Mouse (Mus musculus) midbrain, embryonic 15.5 days (tissue): Measurements from ENCODE around the gene Rplp0. TPM values are rescaled to one million over a fixed set of nuclear protein-coding genes. Genes with fewer than 3 reads are reported as not detected.
"Not testable (repeated sequence)": the region's sequence is repeated elsewhere in the genome, so short reads cannot be mapped to it uniquely, and the experiment has no call there.

Experiments used
- ATAC-seq: fragments of 200-750 bp; cut with Nextera tagmentation; replicated peaks from 2 replicates; pipeline ENCODE4 v1.8.0; 2017; ENCODE audit warnings: moderate TSS enrichment
- H3K27ac ChIP-seq: fragments of 300-500 bp; sonication (generic); 2 replicates; pipeline ENCODE4 v1.5.1; 2015; ENCODE audit warnings: mild to moderate bottlenecking, inconsistent platforms
- H3K27me3 ChIP-seq: fragments of 300-500 bp; sonication (generic); replicated peaks from 2 replicates; pipeline ENCODE4 v1.6.1; 2015; ENCODE audit warnings: inconsistent platforms
- H3K36me3 ChIP-seq: fragments of 300-500 bp; sonication (generic); replicated peaks from 2 replicates; pipeline ENCODE4 v1.6.1; 2015; ENCODE audit warnings: inconsistent platforms
- H3K4me1 ChIP-seq: fragments of 300-500 bp; sonication (generic); 2 replicates; pipeline ENCODE4 v1.6.1; 2015; ENCODE audit warnings: inconsistent platforms
- H3K4me2 ChIP-seq: fragments of 300-500 bp; sonication (generic); 2 replicates; pipeline ENCODE4 v1.6.1; 2015; ENCODE audit warnings: inconsistent platforms, mild to moderate bottlenecking, moderate library complexity
- H3K4me3 ChIP-seq: fragments of 300-500 bp; sonication (generic); 2 replicates; pipeline ENCODE4 v1.5.1; 2015; ENCODE audit warnings: mild to moderate bottlenecking, inconsistent platforms
- H3K9ac ChIP-seq: fragments of 300-500 bp; sonication (generic); 2 replicates; pipeline ENCODE4 v1.6.1; 2015; ENCODE audit warnings: mild to moderate bottlenecking, inconsistent platforms
- H3K9me3 ChIP-seq: fragments of 300-500 bp; sonication (generic); 2 replicates; pipeline ENCODE4 v1.6.1; 2016; ENCODE audit warnings: inconsistent platforms
- WGBS: fragments of 180-500 bp; shearing (Covaris S2); methylation state at CpG from one replicate; pipeline ENCODE4 v1.1.7; 2015; ENCODE audit warnings: mixed read lengths; 5-methylcytosine and 5-hydroxymethylcytosine counted together
- polyA plus RNA-seq: library from polyadenylated mRNA; unstranded; fragments of >200 nt; fragmentation: Nextera tagmentation; extraction: Ambion mirVana; gene quantifications from 2 replicates; pipeline ENCODE4 v1.2.1, GENCODE M21; 2015

Gene Rplp0
- polyA plus RNA-seq, 1 experiment from 2014 or later: 811 TPM

- H3K4me2 ChIP-seq: peak overlapping the region; percentile 85
- peak overlapping the region; percentile 90 for H3K9ac ChIP-seq
- peaks cover 34% of the 10 kb centered on the region for H3K4me1 ChIP-seq
- peak overlapping the region; percentile 73; the same call in 1 of the 2 replicates for H3K4me3 ChIP-seq
- peaks cover 19% of the 10 kb centered on the region for H3K36me3 ChIP-seq
- no peaks in the 10 kb centered on the region for H3K9me3 ChIP-seq
- peak overlapping the region; percentile 80; the same call in 1 of the 2 replicates for H3K27ac ChIP-seq
- H3K27me3 ChIP-seq: no peaks in the 10 kb centered on the region
- 43% methylated on average over 5 of the region's 5 CpGs for WGBS
- ATAC-seq: no peak
These were observed 4.7 kb downstream of the Rplp0 start for GRCm38 (mm10) chr5:115563771-115564585.

DNA sequence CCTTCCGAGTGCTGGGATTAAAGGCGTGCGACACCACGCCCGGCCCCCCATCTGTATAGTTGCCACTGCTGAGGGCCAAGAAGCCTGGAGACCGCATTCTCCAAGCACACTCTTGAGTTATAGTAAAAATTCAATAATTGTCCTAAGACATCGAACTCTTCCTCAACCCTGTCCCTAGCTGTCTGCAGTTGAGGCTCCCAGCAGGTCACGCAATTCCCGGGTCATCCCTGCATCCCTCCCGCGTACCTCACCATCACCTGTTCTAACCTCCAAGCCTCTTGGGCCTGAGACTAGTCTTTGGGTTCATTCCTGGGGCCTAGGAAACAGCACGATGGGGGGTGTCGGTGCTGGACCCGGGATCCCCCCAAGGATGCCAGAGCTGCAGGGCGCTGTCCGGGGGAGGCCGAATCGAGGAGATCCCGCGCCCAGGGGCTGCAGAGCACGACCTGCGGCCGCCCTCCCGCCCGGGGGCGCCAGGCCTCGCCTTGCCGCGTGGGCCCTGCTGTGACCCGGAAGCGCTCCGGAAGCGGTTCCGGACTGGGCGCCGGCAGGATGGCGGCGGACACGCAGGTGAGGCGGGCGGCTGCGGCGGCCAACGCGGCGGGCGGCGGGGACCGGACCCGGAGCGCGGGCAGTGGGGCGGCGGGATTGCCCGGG lies 5.6 kb downstream of the Rplp0 start, which contains the start of gene Gcn1l1:
TSS of gene Gcn1l1 (plus strand) at position 518 of the 657 bp plus-strand sequence.
- ATAC-seq: peak; percentile 88
- H3K9ac ChIP-seq: peak within 1 kb of the TSS; percentile 90
- peak within 1 kb of the TSS; percentile 80 for H3K27ac ChIP-seq
- no peaks in the 10 kb centered on the region for H3K9me3 ChIP-seq
- peaks cover 34% of the 10 kb centered on the region for H3K4me1 ChIP-seq
- H3K4me2 ChIP-seq: peak within 1 kb of the TSS; percentile 85
- H3K27me3 ChIP-seq: no peaks in the 10 kb centered on the region
- peak within 1 kb of the TSS; percentile 73 for H3K4me3 ChIP-seq
- peaks cover 19% of the 10 kb centered on the region for H3K36me3 ChIP-seq
- WGBS: 3% methylated on average over 54 of the region's 55 CpGs

GRCm38 (mm10) chr5:115565403-115565802 lies 6.1 kb downstream of the Rplp0 start:
- peaks cover 30% of the 10 kb centered on the region for H3K4me1 ChIP-seq
- H3K27ac ChIP-seq: peak overlapping the region; percentile 80
- peaks cover 19% of the 10 kb centered on the region for H3K36me3 ChIP-seq
- H3K9ac ChIP-seq: peak overlapping the region; percentile 90
- no peaks in the 10 kb centered on the region for H3K9me3 ChIP-seq
- peak overlapping the region; percentile 73 for H3K4me3 ChIP-seq
- H3K4me2 ChIP-seq: peak overlapping the region; percentile 85
- WGBS: under 1% methylated on average over 39 of the region's 46 CpGs
- ATAC-seq: peak; percentile 64
- no peaks in the 10 kb centered on the region for H3K27me3 ChIP-seq

GRCm38 (mm10) chr5:115568681-115569080 lies 9.4 kb downstream of the Rplp0 start:
- no peak for ATAC-seq
- H3K27ac ChIP-seq: no peak overlapping the region
- H3K9me3 ChIP-seq: no peaks in the 10 kb centered on the region
- peaks cover 6% of the 10 kb centered on the region; the same call in 1 of the 2 replicates for H3K36me3 ChIP-seq
- H3K4me3 ChIP-seq: no peak overlapping the region
- no peak overlapping the region for H3K4me2 ChIP-seq
- H3K27me3 ChIP-seq: no peaks in the 10 kb centered on the region
- no peak overlapping the region for H3K9ac ChIP-seq
- WGBS: 62% methylated on average over 10 of the region's 10 CpGs
- H3K4me1 ChIP-seq: peaks cover 23% of the 10 kb centered on the region

GRCm38 (mm10) chr5:115569308-115569707 lies 10.0 kb downstream of the Rplp0 start:
- Histone ChIP-seq H3K36me3 (peaks cover 9% of the 10 kb centered on the region; the same call in 1 of the 2 replicates), H3K4me3 (no peak overlapping the region), H3K27me3 (no peaks in the 10 kb centered on the region), H3K4me2 (no peak overlapping the region), H3K9me3 (no peaks in the 10 kb centered on the region), H3K4me1 (peaks cover 20% of the 10 kb centered on the region), H3K9ac (no peak overlapping the region), H3K27ac (no peak overlapping the region)
- ATAC-seq: no peak
- 82% methylated on average over 11 of the region's 11 CpGs for WGBS

- 81% methylated on average over 4 of the region's 4 CpGs for WGBS
- ATAC-seq: no peak
- Histone ChIP-seq H3K27ac (no peak overlapping the region), H3K27me3 (no peaks in the 10 kb centered on the region), H3K36me3 (peaks cover 13% of the 10 kb centered on the region; the same call in 1 of the 2 replicates), H3K4me3 (no peak overlapping the region), H3K9me3 (no peaks in the 10 kb centered on the region), H3K4me2 (no peak overlapping the region), H3K4me1 (peaks cover 16% of the 10 kb centered on the region), H3K9ac (no peak overlapping the region)
These were observed 10.5 kb downstream of the Rplp0 start for GRCm38 (mm10) chr5:115569721-115570120.

DNA sequence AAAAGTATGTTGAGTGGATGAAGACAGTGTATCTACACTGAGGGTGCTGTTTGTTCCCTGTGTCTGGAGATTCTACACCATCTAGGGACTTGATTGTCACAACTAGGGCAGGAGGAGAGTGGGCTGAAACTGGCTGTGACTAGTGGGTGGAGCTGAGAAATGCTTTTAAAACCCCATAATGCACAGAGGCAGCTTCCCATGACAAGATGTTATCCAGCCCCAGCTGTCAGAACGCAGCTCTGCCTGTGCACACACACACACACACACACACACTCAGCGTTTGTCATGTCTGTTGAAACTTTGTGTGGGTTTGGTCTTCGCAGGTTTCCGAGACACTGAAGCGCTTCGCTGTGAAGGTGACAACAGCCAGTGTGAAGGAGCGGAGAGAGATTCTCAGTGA lies 11.8 kb downstream of the Rplp0 start:
- ATAC-seq: no peak
- no peak overlapping the region for H3K27ac ChIP-seq
- peaks cover 9% of the 10 kb centered on the region for H3K4me1 ChIP-seq
- H3K36me3 ChIP-seq: peaks cover 25% of the 10 kb centered on the region; the same call in 1 of the 2 replicates
- WGBS: 98% methylated on average over 7 of the region's 7 CpGs
- no peak overlapping the region for H3K9ac ChIP-seq
- H3K9me3 ChIP-seq: no peaks in the 10 kb centered on the region
- H3K4me2 ChIP-seq: no peak overlapping the region
- no peak overlapping the region for H3K4me3 ChIP-seq
- H3K27me3 ChIP-seq: no peaks in the 10 kb centered on the region

DNA sequence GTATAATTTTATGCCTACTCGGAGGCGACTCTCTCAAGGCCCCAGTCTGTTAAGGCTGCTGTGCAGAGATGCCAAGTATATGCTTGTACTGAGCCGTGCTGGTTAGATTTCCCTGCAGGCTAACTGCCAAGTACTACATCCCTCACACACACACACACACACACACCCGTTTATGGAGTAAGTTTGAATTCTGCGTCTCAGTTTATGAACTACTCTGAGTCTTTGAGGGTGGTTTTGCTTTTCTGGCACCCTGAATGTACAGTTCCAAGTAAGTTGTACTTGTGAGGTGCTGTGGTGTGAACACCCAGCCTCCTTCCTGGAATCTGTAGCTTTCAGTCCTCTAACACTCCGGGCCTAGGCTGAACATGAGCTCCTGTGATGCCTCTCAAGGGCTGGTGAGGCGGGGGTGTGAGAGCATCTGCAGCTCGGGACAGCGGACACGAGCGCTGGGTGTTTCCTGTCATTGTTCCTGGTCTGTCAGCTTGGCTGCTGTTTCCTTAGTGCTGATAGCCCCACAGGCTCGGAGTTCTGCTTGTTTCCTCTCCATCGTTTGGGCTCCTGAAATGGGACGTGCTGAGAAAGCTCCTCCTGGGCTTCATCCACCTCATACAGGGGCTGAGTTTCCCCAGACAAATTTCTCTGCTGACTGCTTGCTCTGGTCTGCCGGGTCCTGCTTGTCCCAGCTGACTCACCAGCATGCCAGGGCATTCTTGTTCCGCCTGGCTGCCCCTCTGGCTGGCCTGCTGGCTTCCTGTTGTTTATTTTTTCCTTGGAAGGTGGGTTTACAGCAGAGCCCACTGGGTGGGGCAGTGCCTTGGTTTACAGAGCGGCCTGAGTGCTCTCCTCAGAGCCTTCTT lies 13.6 kb downstream of the Rplp0 start:
- H3K4me3 ChIP-seq: no peak overlapping the region
- no peaks in the 10 kb centered on the region for H3K4me1 ChIP-seq
- peaks cover 40% of the 10 kb centered on the region; the same call in 1 of the 2 replicates for H3K36me3 ChIP-seq
- no peak for ATAC-seq
- H3K4me2 ChIP-seq: no peak overlapping the region
- no peak overlapping the region for H3K27ac ChIP-seq
- H3K9me3 ChIP-seq: no peaks in the 10 kb centered on the region
- 68% methylated on average over 17 of the region's 17 CpGs for WGBS
- no peak overlapping the region for H3K9ac ChIP-seq
- H3K27me3 ChIP-seq: no peaks in the 10 kb centered on the region

- no peak overlapping the region for H3K27ac ChIP-seq
- H3K36me3 ChIP-seq: peaks cover 56% of the 10 kb centered on the region
- no peaks in the 10 kb centered on the region for H3K9me3 ChIP-seq
- ATAC-seq: no peak
- WGBS: 94% methylated on average over 8 of the region's 8 CpGs
- H3K9ac ChIP-seq: no peak overlapping the region
- no peaks in the 10 kb centered on the region for H3K4me1 ChIP-seq
- H3K4me2 ChIP-seq: no peak overlapping the region
- no peaks in the 10 kb centered on the region for H3K27me3 ChIP-seq
- no peak overlapping the region for H3K4me3 ChIP-seq
These were observed 15.7 kb downstream of the Rplp0 start for GRCm38 (mm10) chr5:115574992-115575391.

DNA sequence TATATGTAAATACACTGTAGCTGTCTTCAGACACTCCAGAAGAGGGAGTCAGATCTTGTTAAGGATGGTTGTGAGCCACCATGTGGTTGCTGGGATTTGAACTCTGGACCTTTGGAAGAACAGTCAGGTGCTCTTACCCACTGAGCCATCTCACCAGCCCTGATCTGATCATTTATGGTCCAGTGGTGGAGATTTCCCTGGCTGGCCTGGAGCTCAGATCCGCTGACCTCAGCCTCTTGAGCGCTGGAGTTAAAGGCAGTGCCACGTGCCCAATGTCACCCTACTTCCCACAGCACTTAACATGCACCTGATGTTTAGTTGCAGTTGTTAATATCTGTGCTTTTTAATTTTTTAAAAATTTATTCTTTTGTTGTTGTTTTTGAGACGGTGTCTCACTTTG lies 18.4 kb downstream of the Rplp0 start:
- H3K27ac ChIP-seq, H3K4me2 ChIP-seq, H3K27me3 ChIP-seq, H3K4me1 ChIP-seq, H3K4me3 ChIP-seq, ATAC-seq, H3K9me3 ChIP-seq, H3K9ac ChIP-seq: not testable (repeated sequence)
- WGBS: 94% methylated on average over 4 of the region's 4 CpGs
- peaks cover 81% of the 10 kb centered on the region for H3K36me3 ChIP-seq

DNA sequence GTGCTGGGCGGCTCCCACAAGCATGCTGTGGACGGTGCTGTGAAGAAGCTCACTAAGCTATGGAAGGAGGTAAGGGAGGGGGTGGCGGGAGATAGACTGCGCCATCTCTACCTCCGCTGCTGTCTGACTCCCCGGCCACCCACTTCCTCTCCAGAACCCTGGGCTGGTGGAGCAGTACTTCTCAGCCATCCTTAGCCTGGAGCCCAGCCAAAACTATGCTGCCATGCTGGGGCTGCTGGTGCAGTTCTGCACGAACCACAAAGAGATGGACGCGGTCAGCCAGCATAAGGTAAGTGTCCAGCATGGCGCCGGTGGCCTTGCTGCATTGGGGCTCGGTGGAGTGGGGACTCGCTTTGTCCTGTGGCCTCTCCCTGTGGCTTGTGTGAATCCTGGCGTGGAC lies 19.7 kb downstream of the Rplp0 start:
- H3K27me3 ChIP-seq: no peaks in the 10 kb centered on the region
- H3K4me2 ChIP-seq: no peak overlapping the region
- ATAC-seq: no peak
- H3K27ac ChIP-seq: no peak overlapping the region
- H3K9me3 ChIP-seq: peaks cover 4% of the 10 kb centered on the region
- H3K4me1 ChIP-seq: no peaks in the 10 kb centered on the region
- peaks cover 89% of the 10 kb centered on the region for H3K36me3 ChIP-seq
- 93% methylated on average over 14 of the region's 14 CpGs for WGBS
- H3K9ac ChIP-seq: no peak overlapping the region
- no peak overlapping the region for H3K4me3 ChIP-seq

DNA sequence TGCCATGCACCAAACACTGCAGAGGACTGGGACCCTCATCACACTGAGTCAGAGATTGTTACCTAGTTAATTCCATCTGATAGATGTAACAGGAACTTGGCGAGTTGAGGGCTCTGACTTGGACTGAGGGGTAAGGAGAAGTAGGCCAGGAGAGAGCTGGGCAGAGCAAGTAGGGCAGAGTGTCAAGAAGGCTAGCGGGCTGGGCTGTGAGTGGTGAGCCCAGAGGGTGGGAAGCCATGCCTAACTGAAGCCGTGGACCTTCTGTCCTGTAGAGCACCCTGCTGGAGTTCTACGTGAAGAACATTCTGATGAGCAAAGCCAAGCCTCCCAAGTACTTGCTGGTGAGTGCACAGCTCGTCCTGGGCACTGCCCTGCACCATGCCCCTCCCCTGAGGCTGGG lies 20.1 kb downstream of the Rplp0 start:
- Histone ChIP-seq H3K4me2 (no peak overlapping the region), H3K9ac (no peak overlapping the region), H3K27ac (no peak overlapping the region), H3K27me3 (no peaks in the 10 kb centered on the region), H3K4me1 (no peaks in the 10 kb centered on the region), H3K4me3 (no peak overlapping the region), H3K36me3 (peaks cover 90% of the 10 kb centered on the region), H3K9me3 (peaks cover 4% of the 10 kb centered on the region)
- WGBS: 93% methylated on average over 5 of the region's 5 CpGs
- ATAC-seq: no peak
